Mouse (Mus musculus) bone marrow, adult 2 months (tissue): ENCODE measurements around the gene Cdc42bpb. TPM values are rescaled to one million over a fixed set of nuclear protein-coding genes. Genes with fewer than 3 reads are reported as not detected.

ENCODE experiments used
- H3K27ac ChIP-seq: fragments of 200-500 bp; 2 replicates; pipeline ENCODE4 v1.5.1; 2012; ENCODE audit warnings: low read depth, mild to moderate bottlenecking, control low read depth, inconsistent platforms, low read length; ENCODE audit not compliant: control insufficient read depth, poor library complexity, insufficient read depth
- H3K4me1 ChIP-seq: fragments of 200-500 bp; 2 replicates; pipeline ENCODE4 v1.6.1; 2011; ENCODE audit warnings: low read length; ENCODE audit not compliant: control insufficient read depth, insufficient read depth
- H3K4me3 ChIP-seq: fragments of 200-500 bp; replicated peaks from 2 replicates; pipeline ENCODE3; 2011; ENCODE audit warnings: mild to moderate bottlenecking, low read depth, low read length, control low read depth; ENCODE audit not compliant: control insufficient read depth
- CTCF ChIP-seq: fragments of 200-500 bp; IDR thresholded peaks from 2 replicates; pipeline ENCODE4 v1.5.1; 2011; ENCODE audit warnings: low read length, control low read depth; ENCODE audit not compliant: control insufficient read depth, insufficient read depth
- POLR2A ChIP-seq: fragments of 200-500 bp; IDR thresholded peaks from 2 replicates; pipeline ENCODE4 v1.6.1; 2011; ENCODE audit warnings: low read depth, mild to moderate bottlenecking, control low read depth, low read length, borderline replicate concordance; ENCODE audit not compliant: control insufficient read depth
- WGBS: fragments of 180-500 bp; shearing (Covaris S2); methylation state at CpG from one replicate; pipeline ENCODE4 v1.1.7; 2018; 5-methylcytosine and 5-hydroxymethylcytosine counted together
- polyA plus RNA-seq: library from polyadenylated mRNA; stranded (reverse); fragments of >200 nt; gene quantifications from 2 replicates; pipeline ENCODE4 v1.2.4, GENCODE M21; 2011; ENCODE audit warnings: low replicate concordance; ENCODE audit not compliant: missing spikeins, insufficient read depth, insufficient read length

Cdc42bpb gene
- polyA plus RNA-seq, 1 experiment = 20.1 TPM

DNA sequence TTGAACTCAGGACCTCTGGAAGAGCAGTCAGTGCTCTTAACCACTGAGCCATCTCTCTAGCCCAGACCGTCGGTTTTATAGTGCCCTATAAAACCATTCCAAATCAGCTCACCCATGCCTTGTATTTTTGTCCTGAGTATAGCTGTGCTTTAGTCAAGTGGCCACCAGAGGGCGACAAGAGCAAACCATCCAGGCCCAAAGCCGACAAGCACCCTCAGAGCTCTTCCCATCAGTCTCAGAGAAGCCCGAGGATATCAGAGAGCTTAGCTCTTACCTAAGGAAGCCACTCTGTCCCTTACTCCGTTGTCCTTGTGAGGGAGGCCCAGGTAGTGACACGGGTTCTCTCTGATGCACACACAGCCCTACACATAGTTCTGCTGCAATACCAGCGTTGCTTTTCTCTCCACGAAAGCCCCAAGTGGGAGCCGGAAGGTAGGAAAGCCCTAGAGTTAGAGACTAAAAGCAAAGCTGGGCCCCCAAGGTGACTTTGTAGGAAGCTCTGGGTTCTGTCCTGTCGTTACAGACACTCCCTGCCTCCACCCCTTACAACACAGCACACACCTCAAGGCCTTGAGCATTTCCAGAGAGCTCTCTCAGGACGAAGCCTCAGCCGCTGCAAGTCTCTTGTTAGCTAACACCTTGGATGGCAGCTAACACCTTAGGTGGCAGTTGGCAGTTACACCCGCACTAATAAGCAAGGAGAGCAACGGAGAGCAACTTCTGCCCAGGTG, 24.1 kb upstream of the Cdc42bpb start:
- H3K4me3 ChIP-seq = no peak overlapping the region
- 31% methylated on average over 15 of the region's 15 CpGs for WGBS
- H3K4me1 ChIP-seq = no peaks in the 10 kb centered on the region
- TF ChIP-seq CTCF (peak; percentile 89), POLR2A (no peak)
- no peak overlapping the region for H3K27ac ChIP-seq

DNA sequence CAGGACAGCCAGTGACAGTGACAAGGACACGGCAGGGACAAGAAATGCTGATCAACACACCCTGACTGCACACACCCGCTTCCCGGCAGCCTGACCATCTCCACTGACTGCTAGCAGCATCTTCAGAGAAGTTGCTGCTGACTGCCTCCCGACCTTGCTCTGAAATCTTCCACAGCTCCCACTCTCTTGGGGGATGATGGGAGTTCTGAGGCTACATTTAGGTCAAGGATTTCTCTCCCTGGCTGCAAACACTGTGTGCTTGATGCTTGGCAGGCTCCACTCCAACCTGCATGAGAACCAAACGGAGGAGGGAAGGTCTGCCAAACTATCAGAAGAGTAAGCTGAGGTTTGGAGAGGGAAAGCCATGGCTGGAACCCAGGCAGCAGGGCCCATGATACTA, 19.5 kb upstream of the Cdc42bpb start:
- TF ChIP-seq POLR2A = no peak
- TF ChIP-seq CTCF = no peak
- no peak overlapping the region for H3K4me3 ChIP-seq
- WGBS = 75% methylated on average over 5 of the region's 5 CpGs
- no peak overlapping the region for H3K27ac ChIP-seq
- no peaks in the 10 kb centered on the region for H3K4me1 ChIP-seq

DNA sequence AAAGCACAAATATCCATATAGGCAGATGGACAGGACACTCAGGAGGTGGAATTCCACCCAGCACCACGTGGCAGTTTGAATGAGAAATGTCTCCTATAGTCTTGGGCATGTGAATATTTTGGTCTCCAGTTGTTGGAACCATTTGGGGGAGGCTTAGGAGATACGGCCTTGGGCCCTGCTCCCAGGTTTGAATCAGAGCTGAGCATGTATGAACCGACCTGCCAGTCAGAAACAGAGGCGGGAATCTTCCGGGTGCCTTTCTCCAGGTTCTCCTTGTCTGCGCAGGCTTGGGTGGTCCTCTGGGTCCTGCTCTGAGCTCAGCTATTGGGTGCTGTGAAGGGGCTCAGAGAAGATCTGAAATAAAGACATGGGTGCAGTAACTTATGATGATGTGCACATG, 16.5 kb upstream of the Cdc42bpb start:
- TF ChIP-seq POLR2A (no peak), CTCF (no peak)
- H3K4me3 ChIP-seq = no peak overlapping the region
- H3K4me1 ChIP-seq = no peaks in the 10 kb centered on the region
- no peak overlapping the region for H3K27ac ChIP-seq
- WGBS = 75% methylated on average over 6 of the region's 6 CpGs

DNA sequence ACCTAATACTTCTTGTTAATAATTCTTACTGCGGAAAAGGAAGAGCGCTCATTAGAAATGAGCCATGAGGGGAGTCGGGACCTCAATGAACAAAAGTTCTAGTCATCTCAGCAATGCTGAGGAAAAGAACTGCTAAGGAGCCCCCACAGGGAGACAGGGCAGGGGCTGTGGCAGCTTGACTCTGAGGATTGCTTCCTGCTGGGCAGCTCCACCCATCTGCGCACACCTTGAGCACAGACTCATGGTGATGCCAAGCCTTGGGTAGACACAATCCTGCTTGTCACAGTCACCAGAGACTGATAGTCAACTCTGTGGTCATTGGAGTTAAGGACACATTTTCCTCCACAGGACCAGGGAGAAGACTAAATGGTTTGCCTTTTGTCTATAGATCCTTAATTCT, 9.6 kb upstream of the Cdc42bpb start:
- H3K27ac ChIP-seq = no peak overlapping the region

DNA sequence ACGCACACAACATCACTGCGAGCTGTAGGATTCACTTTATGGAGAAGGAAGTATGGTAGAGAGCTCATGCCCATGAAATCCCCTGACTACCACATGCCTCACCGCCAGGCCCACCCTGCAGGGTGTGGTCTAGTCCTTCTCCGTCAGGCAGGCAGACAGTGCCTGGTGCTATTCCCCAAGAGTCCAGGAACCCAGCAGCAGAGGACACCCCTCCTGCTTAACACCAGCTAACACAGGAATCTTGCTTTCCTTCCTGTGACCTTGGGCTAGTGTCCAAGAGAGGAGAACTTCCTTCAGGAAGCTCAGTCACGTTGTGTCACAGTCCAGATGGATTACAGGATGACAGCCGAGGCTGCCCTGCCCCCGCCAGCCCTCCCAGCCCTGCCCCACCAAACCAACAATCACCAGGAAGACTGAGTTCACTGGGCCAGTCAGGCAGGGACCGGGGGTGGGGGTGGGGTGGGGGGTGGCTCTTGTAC, 9.2 kb upstream of the Cdc42bpb start:
- no peak overlapping the region for H3K4me3 ChIP-seq
- no peak overlapping the region for H3K27ac ChIP-seq
- TF ChIP-seq CTCF (no peak), POLR2A (no peak)
- 28% methylated on average over 8 of the region's 8 CpGs for WGBS
- no peaks in the 10 kb centered on the region for H3K4me1 ChIP-seq

More for the DNA sequence above, 9.6 kb upstream of the Cdc42bpb start:
- Histone ChIP-seq H3K4me3 (no peak overlapping the region), H3K4me1 (no peaks in the 10 kb centered on the region)
- TF ChIP-seq CTCF = no peak
- TF ChIP-seq POLR2A = no peak
- WGBS = 83% methylated on average over 4 of the region's 4 CpGs

DNA sequence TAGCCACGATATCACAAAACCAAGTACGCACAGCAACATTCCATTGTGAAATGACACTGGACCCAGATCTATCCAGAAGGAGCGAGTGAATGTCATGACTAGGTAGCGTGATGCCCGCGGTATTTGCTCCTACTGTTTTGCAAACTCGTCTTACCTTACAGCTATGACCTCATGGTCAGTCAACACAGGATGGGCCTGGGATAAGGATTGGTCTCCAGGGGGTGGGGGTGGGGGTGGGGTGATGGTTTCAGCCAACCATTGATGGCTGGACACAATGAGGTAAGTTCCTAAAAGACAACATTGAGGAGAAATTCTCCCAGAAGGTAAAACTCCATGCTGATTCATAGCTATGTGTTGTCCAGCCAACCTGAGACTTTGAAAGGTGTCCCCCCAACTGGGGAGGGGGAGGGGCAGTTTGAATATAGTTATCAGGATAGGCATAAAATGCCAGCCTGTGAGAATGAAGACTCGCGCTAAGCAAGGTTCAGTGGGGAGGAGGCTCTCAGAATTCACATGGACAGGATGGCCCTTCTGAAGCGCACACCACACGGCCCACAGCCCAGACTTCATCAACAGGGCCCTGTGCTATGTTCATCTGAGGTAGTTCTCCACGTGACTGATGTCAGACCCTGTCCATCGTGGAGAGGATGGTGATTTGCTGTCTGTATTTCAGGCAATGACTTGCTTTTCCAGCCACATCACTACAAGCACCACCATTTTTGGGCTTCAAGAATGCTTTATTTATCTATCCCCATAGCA, 8.5 kb upstream of the Cdc42bpb start:
- 72% methylated on average over 13 of the region's 13 CpGs for WGBS
- H3K27ac ChIP-seq = no peak overlapping the region
- H3K4me1 ChIP-seq = no peaks in the 10 kb centered on the region
- TF ChIP-seq POLR2A (no peak), CTCF (no peak)
- H3K4me3 ChIP-seq = no peak overlapping the region

DNA sequence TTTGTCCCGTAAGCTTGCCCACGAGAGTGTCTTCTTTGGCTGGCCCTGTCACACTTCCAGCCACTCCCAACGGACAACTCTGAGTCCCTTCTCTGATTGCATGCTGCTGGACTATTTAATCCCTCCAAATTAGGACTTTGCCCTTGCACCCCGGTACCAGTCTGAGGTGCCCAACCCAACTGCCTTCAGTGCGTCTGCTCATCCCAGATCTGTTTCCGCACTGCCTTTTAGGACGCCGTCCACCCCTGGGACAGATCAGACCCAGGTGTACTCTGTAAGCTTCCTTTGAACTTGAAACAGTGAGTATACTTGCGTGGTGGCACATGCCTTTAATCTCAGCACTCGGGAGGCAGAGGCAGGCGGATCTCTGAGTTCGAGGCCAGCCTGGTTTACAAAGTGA, 1.3 kb upstream of the Cdc42bpb start:
- Histone ChIP-seq H3K27ac (no peak overlapping the region), H3K4me1 (no peaks in the 10 kb centered on the region), H3K4me3 (no peak overlapping the region)
- no peak for TF ChIP-seq POLR2A
- no peak for TF ChIP-seq CTCF
- 70% methylated on average over 12 of the region's 12 CpGs for WGBS

DNA sequence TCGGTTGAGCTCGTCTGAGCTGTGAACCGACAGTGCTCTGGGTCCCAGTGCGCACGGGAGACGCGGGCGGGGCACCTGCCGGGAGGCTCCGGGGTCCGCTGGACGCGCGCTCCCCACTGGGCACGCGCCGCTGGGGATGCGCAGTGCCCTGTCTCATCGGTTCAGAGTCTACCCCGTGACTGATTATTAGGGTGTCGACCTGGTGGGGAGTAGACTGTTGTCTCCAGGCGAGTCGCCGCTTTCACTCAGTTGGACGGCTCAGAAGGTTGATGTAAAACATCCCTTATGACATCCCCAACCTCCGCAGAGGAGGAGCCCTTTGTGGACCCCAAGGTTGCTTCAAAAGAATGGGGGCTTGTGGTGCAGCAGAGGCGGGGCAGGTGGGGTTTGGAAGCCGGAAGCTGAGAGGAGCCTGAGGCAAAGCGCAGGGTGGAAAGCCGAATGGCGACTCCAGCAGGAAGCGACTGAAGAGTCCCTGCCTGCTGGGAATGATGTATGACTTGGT, 520 bp upstream of the Cdc42bpb start:
- peak overlapping the region; percentile 17; the same call in 1 of the 2 replicates for H3K27ac ChIP-seq

More for the DNA sequence above, 520 bp upstream of the Cdc42bpb start:
- peak overlapping the region; percentile 77 for H3K4me3 ChIP-seq
- no peaks in the 10 kb centered on the region for H3K4me1 ChIP-seq
- 2% methylated on average over 32 of the region's 32 CpGs for WGBS
- TF ChIP-seq CTCF (no peak), POLR2A (no peak)
